Mouse (Mus musculus) splenic B cell, adult 2 months (primary cell): Measurements from ENCODE around the gene Prickle1.
A peak's percentile ranks its signal among the peaks of the same experiment; 100 is the strongest.

ENCODE experiments used
- DNase-seq: peaks from one replicate; pipeline ENCODE4 v3.0.0-alpha.2; 2011; ENCODE audit warnings: low read depth, low spot score
- H3K27me3 ChIP-seq: 2 replicates; pipeline ENCODE4 v1.6.1; 2012; ENCODE audit warnings: mild to moderate bottlenecking, low read length, moderate library complexity, mixed read lengths; ENCODE audit not compliant: control insufficient read depth, poor library complexity, insufficient read depth, severe bottlenecking
- H3K36me3 ChIP-seq: 2 replicates; pipeline ENCODE4 v1.6.1; 2012; ENCODE audit warnings: mild to moderate bottlenecking, low read length, moderate library complexity, mixed read lengths; ENCODE audit not compliant: control insufficient read depth, poor library complexity, insufficient read depth, severe bottlenecking

The Prickle1 gene

DNA sequence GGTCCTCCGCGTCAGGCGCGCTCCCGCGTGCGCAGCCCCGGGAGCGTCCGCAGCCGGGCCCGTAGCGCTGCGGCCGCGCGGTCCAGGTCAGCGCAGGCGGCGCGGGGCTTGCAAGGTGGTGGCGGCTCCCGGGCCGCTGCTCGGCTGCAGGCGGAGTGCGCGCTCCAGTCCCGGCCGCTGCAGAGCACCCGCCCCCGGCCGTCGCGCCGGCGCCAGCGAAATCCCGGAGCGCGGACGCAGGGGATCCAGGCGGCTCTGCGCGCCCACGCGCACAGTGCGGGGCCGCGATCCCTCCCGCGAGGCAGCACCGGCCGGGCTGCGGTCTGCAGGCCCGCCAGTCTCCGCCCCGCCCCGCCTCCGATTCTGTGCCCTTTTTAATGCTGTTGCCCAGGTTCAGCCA lies at the start of gene Prickle1:
TSS of gene Prickle1 (minus strand) at position 146 of the 400 bp plus-strand sequence.
- peak; percentile 8 for DNase-seq
- Histone ChIP-seq H3K36me3 (no peaks in the 10 kb centered on the region), H3K27me3 (no peaks in the 10 kb centered on the region)

DNA sequence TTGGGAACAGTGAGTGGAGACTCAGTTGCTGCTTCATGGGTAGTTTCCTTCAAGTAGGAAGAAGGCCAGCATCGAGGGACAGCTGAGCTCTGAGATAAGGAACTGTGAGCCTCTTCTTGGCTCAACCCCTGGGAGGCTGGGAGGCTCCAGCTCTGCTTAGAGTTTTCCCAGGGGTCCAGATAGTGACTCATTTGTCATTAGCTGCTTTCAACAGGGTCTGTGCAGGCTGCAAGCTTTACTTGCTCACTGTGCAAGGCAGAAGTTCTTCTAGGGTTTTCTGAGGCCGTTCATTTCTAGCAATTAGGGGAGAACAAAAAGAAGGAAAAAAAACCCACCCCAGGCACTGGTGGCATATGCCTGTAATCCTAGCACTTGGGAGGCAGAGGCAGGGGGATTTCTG lies 44.5 kb upstream of the Prickle1 start:
- Histone ChIP-seq H3K27me3 (no peaks in the 10 kb centered on the region), H3K36me3 (no peaks in the 10 kb centered on the region)
- no peak for DNase-seq

DNA sequence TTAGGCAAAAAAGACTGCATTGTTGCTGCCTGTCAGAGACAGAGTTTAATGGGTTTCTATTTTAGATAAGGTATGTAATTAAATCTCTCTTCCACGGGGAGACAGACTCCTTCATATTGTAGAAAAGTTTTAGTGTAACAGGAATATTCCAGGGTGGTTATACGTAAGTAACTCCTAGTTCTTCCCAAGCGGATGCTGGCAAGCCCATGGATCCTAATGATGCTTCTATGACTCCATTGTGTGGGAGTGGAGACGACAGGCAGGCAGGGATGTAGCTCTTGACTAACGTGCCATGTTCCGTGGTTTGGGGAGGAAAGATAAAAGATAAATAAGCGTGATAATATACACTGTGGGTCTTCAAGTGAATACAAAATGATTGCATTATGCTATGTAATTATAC lies 41.3 kb upstream of the Prickle1 start:
- DNase-seq: no peak
- H3K27me3 ChIP-seq: no peaks in the 10 kb centered on the region
- no peaks in the 10 kb centered on the region for H3K36me3 ChIP-seq

DNA sequence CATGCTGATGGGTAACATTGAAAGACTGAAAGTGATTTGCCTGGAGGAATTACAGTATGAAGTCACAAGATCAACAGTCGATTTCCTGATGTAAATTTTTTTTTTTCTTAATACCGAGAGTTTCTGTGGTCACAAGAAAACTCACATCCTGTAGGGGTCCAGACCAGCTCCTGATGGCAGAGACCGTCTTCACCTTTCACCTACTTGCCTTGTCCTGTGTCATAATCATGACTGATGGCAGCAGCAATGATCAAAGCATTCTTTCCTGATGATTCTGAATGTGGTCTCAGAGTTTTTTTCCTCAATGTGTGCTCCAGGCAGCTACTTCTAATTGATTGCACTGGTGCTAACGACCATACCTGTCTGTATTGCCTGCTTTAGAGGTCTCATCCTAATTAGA lies 39.9 kb upstream of the Prickle1 start:
- no peaks in the 10 kb centered on the region for H3K36me3 ChIP-seq
- no peaks in the 10 kb centered on the region for H3K27me3 ChIP-seq
- no peak for DNase-seq

DNA sequence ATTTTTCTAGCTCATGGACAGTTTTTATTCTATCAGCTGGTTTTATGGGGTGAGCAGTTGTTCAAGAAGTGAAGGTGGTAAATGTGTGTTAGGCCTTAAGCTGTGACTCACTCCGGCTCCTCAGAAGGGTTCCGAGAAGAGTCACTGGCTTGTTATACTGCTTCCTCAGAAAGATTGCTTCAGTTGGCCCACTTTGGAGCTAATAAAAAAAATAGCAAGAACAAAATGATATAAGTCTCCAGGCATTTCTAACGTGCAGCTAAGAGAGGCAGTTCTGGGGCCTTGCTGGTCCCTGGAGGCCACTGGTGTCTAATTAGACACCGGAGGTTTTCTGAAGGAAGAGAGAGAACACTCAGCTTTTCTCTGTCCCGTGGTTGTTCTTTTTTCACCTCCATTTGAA lies 38.8 kb upstream of the Prickle1 start:
- H3K36me3 ChIP-seq: no peaks in the 10 kb centered on the region
- no peak for DNase-seq

DNA sequence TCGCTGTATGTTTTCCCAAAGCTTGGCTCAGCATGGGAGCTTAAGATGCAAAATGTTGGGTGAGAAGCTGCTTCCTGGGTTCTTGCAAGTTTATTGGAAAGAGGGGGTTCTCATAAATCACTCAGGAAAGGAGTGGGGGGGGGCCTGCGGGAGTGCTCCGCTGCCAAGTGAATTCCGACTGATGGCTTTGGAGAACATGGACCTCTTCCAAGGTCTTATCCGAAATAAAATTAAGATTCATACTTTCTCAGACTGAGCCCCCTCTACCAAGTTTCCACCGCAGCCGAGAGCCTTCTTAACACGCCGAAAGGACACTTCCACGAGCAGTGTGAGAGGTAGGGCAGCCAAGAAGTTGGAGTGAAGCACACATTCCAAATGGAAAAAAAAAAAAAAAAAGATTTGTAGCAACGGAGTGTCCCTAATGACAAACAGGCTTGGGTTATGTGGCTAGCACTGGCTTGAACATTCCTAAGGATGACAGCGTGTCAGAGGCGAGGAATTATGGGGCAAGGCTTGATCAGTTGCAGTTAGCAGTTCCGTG lies 34.4 kb upstream of the Prickle1 start:
- no peaks in the 10 kb centered on the region for H3K36me3 ChIP-seq
- DNase-seq: no peak
- no peaks in the 10 kb centered on the region for H3K27me3 ChIP-seq

More for the DNA sequence above, 38.8 kb upstream of the Prickle1 start:
- H3K27me3 ChIP-seq: no peaks in the 10 kb centered on the region

DNA sequence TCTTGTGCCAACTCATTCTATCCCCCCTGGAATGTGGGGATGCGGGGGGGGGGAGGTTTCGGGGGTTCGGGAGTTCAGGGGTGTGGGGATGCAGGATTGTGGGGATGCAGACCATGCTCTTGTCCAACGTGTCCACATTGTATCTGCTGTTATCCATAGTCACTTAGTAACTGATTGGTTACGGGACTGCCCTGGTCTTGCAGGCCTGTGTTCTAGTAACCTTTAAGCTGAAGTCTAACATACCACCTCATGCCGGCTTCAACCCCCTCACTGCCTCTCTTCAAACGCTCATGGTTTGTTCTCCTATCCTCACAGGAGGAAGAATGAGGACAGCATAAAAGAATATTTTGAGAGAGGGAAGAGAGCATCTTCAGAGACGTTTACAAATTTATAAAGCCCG lies 33.5 kb upstream of the Prickle1 start:
- no peaks in the 10 kb centered on the region for H3K36me3 ChIP-seq
- no peak for DNase-seq
- H3K27me3 ChIP-seq: no peaks in the 10 kb centered on the region

DNA sequence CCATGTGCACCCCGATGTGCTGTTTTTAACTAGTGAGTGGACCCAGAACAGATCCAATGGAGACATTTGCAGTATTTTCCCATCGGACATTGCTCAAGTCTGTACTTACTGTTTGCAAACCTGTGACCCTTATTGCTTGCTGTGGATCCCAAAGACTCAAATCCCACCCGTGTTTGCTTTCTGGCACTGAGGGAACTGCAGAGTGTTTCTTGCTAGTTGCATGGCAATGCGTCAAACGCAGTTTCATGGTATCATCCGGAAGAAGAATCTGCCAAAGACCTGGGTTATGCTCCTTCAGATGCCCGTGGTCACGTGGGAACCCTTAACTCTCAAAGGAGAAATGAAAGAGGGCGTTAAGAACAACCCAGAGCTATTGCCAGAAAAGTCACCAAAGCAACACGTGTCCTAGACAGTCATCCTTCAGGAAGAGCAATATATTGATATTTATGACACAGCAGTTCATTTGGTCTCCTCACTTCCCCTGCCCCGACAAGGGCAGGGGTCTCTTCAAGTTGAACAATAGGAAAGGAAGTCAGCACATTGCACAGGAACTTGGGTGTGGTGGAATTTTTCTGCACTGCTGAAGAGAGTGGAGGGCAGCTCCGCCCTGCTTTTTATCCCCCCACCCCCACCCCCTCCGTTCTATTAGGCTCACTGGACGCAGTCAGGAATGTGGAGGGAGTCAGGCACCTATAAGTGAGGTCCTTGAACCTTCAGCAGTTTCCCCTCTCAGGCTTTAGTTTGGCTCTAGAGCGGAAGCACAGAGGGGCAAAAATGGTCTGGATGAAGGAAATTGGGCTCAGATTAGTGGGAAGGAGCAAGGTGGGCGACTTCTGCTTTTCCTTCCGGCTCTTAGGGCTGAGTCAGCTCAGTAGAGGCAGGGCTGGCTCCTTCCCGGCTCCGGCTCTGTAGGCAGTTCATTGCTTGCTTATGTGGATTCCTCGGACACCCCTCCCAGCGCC lies 32.4 kb upstream of the Prickle1 start:
- H3K27me3 ChIP-seq: no peaks in the 10 kb centered on the region
- no peak for DNase-seq

DNA sequence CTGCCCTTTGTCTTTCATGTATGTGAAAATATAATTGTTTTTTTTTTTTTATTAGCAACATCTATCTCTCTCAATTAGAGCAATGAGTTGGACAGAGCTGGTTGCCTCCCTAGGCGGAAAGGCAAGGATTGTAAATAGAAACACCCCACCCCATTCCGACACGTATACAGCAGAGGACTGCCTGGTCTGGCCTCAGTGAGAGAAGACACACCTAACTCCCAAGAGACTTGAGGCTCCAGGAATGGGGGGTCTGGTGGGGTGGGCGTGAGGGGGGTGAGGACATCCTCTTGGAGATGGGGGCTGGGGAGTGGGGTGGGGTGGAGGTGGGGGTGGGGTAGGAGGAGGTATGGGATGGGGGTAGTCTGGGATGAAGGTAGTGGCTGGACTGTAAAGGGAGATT lies 23.9 kb upstream of the Prickle1 start:
- Histone ChIP-seq H3K27me3 (no peaks in the 10 kb centered on the region), H3K36me3 (no peaks in the 10 kb centered on the region)
- no peak for DNase-seq

More for the DNA sequence above, 32.4 kb upstream of the Prickle1 start:
- no peaks in the 10 kb centered on the region for H3K36me3 ChIP-seq

DNA sequence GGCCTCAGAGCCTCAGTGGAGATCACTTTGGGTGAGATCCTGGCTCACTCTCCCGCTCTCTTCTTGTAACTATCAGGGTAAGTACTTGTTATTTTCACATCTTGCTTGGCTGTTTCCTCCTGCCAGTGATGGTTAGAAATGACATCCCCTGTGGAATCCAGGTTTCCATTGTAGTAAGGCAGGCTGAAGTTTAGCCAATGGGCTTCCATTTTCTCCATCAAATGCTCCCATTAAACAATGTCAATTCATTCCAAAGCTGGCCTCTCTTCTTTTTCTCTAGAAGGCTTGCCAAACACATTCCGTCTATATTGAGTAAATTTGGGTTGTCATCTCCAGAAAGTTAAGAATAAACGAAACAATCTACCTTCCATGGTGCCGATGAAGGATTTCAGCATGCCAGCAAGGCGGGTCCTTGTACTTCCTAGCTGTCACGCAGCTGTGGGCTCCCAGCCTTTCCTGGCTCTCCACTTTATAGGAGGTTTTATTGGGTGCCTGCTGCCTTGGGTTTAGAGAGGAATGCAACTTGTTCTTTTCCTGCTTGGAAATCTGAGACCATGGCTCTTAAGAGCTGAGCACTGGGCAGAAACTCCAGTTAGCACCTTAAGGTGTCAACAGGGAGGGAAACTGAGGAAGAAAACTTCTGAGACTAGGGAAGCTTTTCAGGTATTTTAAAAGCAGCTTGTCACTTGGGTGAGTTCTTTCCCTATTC lies 22.9 kb upstream of the Prickle1 start:
- DNase-seq: no peak
- Histone ChIP-seq H3K27me3 (no peaks in the 10 kb centered on the region), H3K36me3 (no peaks in the 10 kb centered on the region)

DNA sequence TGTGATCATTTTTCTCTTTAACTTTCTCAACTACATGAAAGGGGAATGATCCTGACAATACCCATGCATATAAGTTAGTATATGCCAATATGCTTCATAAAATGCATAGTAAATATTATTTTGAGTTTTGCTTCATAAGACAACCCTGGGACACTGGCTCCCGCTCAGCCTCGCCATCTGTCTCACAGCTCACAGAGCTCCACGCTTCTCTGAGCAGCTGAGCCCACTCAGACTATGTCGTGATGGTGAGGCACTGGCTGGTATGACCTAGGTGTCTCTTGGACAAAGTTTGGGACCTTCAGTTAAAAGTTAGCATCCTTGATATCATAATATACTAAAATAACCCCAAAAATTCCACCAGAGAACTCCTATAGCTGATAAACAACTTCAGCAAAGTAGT lies 20.6 kb upstream of the Prickle1 start:
- Histone ChIP-seq H3K27me3 (no peaks in the 10 kb centered on the region), H3K36me3 (no peaks in the 10 kb centered on the region)
- no peak for DNase-seq

DNA sequence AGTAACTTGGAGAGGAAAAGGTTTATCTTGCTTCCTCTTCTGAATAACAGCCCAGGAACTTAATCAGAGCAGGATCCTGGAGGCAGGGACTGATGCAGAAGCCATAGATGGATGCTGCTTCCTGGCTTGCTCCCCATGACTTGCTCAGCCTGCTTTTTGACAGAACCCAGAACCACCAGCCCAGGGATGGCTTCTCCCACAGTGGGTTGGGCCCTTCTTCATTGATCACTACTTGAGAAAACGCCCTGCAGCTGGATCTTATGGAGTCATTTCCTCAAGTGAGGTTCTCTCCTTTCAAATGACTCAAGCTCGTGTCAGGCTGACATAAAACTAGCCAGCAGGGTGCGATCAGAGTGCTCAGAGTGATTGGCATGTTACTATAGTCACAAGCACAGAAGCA lies 19.3 kb upstream of the Prickle1 start:
- Histone ChIP-seq H3K27me3 (no peaks in the 10 kb centered on the region), H3K36me3 (no peaks in the 10 kb centered on the region)
- DNase-seq: no peak

DNA sequence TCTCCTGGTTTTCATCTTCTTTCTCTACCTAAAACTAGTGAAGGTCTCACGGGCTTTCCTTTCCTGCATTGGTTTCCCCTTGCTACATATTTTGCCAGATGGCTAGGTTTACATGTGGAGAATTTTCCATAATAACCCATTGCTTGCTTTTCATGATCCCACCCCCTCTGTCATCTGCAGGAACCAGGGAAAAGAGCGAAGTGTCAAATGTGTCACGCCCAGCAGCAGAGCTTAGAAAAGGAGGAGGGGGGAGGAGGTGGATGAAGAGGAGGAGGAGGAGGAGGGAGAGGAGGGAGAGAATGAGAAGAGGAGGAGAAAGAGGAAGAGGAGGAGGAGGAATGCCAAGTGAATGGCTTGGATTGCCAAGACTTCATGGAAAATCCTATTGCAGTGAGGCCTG lies 17.9 kb upstream of the Prickle1 start:
- no peaks in the 10 kb centered on the region for H3K36me3 ChIP-seq
- no peaks in the 10 kb centered on the region for H3K27me3 ChIP-seq
- DNase-seq: no peak

DNA sequence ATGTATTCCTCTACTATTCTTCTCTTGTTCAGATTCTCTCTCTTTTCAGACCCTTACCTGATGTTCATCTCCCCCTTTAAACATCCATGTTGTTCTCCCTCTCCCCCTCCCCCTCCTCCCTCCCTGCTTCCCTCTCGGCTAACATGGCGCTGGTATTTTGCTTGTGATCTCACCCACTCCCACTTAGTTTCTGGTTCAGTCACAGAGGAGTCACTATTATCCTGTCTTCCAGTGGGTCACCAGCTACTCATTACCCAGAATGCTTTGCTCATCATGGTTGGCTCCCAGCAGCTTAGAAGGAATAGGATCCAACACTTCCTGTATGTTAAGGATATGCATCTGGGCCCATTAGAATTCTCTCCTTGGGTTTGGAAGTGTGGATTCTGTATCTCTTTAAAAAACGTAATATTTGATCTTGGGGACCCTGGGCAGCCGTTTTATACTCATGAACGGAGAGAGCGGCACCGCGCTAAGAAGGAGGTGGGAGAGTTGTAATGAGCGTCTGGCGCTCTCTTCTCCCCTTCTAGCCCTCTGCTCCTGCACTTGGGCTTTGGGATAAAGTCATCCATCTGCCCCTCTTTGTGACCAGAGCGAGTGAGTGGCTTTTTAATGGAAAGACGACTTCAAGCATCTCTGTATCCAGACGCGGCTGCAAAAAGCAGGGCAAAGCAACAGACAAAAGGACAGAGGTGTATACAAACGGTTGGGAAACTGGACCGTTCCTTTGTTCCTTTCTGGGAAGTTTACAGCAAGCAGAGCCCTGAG lies 16.0 kb upstream of the Prickle1 start:
- Histone ChIP-seq H3K27me3 (no peaks in the 10 kb centered on the region), H3K36me3 (no peaks in the 10 kb centered on the region)
- no peak for DNase-seq
